Mouse (Mus musculus) MEL (cell line): ENCODE results near the gene Gdi2.
"Not testable (repeated sequence)": the region's sequence is repeated elsewhere in the genome, so short reads cannot be mapped to it uniquely, and the experiment has no call there.

Experiments used
- CHD2 ChIP-seq: IDR thresholded peaks from 2 replicates; pipeline ENCODE4 v1.6.1; 2011; ENCODE audit warnings: low read length, improper control_type of control experiment
- CTCF ChIP-seq, 3 experiments: IDR thresholded peaks in 2 of 3; conservative IDR thresholded peaks in 1 of 3; 2 replicates each; pipeline ENCODE4 v1.5.1; 2011 to 2012; ENCODE audit warnings: low read length in 3 of 3, low read depth in 2 of 3, mild to moderate bottlenecking in 2 of 3, improper control_type of control experiment in 1 of 3, inconsistent platforms in 1 of 3, mixed read lengths in 1 of 3, moderate library complexity in 1 of 3; ENCODE audit not compliant: control insufficient read depth in 1 of 3, insufficient read depth in 1 of 3, poor library complexity in 1 of 3, severe bottlenecking in 1 of 3
- ELF1 ChIP-seq: IDR thresholded peaks from 2 replicates; pipeline ENCODE4 v1.6.1; 2014; ENCODE audit warnings: low read depth, mild to moderate bottlenecking, inconsistent platforms, low read length, improper control_type of control experiment, moderate library complexity
- EP300 ChIP-seq, 2 experiments: IDR thresholded peaks; 2 replicates each; pipeline ENCODE4 v1.6.1; 2011; ENCODE audit warnings: improper control_type of control experiment in 2 of 2, low read length in 2 of 2, low read depth in 1 of 2, mild to moderate bottlenecking in 1 of 2
- GATA1 ChIP-seq: IDR thresholded peaks from 2 replicates; pipeline ENCODE4 v1.6.1; 2011; ENCODE audit warnings: low read depth, low read length, improper control_type of control experiment
- HCFC1 ChIP-seq: IDR thresholded peaks from 2 replicates; pipeline ENCODE4 v1.6.1; 2012; ENCODE audit warnings: low read depth, mild to moderate bottlenecking, inconsistent platforms, low read length, improper control_type of control experiment, moderate library complexity
- KAT2A ChIP-seq: conservative IDR thresholded peaks from 2 replicates; pipeline ENCODE4 v1.6.1; 2012; ENCODE audit warnings: low read depth, low read length, improper control_type of control experiment, inconsistent platforms
- MAFK ChIP-seq: IDR thresholded peaks from 2 replicates; pipeline ENCODE4 v1.6.1; 2011; ENCODE audit warnings: low read depth, mild to moderate bottlenecking, low read length, improper control_type of control experiment, borderline replicate concordance
- MEF2A ChIP-seq: IDR thresholded peaks from 2 replicates; pipeline ENCODE4 v1.6.1; 2014; ENCODE audit warnings: low read depth, mild to moderate bottlenecking, inconsistent platforms, low read length, improper control_type of control experiment; ENCODE audit not compliant: poor library complexity, insufficient replicate concordance, severe bottlenecking; ENCODE audit errors: extremely low read depth
- POLR2A ChIP-seq, 2 experiments: IDR thresholded peaks; 2 replicates each; pipeline ENCODE4 v1.6.1; 2011 to 2012; ENCODE audit warnings: low read length in 2 of 2, mild to moderate bottlenecking in 2 of 2, control low read depth in 1 of 2, improper control_type of control experiment in 1 of 2, low read depth in 1 of 2, moderate library complexity in 1 of 2; ENCODE audit not compliant: control insufficient read depth in 1 of 2, insufficient read depth in 1 of 2, poor library complexity in 1 of 2
- POLR2AphosphoS2 ChIP-seq: IDR thresholded peaks from 2 replicates; pipeline ENCODE4 v1.6.1; 2011; ENCODE audit warnings: low read length, improper control_type of control experiment
- RAD21 ChIP-seq: IDR thresholded peaks from 2 replicates; pipeline ENCODE4 v1.6.1; 2011; ENCODE audit warnings: mild to moderate bottlenecking, low read depth, low read length, improper control_type of control experiment
- ZC3H11A ChIP-seq: IDR thresholded peaks from 2 replicates; pipeline ENCODE4 v1.6.1; 2012; ENCODE audit warnings: low read depth, mild to moderate bottlenecking, inconsistent platforms, low read length, improper control_type of control experiment
- ZKSCAN1 ChIP-seq: IDR thresholded peaks from 2 replicates; pipeline ENCODE4 v1.6.1; 2012; ENCODE audit warnings: low read depth, mild to moderate bottlenecking, inconsistent platforms, low read length, improper control_type of control experiment, moderate library complexity

DNA sequence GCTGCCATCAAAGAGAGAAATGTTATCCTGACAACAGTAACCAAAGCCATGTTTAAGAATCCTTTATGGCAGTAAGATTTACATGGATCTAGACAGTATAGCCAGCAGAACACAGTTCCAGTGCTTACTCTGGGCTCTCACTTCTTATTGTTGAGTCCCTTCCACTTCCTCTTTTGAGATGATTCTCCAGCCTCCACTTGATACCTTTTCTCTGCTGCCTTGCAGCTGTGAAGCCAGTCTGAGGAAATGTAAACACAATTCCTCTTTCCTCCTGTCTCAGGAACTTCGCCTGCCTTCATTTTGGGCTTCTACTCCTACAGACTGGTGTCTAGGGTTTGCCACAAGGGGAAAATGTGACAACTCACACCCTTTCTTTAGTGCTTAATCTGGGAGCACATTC lies 17.9 kb upstream of the Gdi2 start:
- not testable (repeated sequence) for TF ChIP-seq MAFK; POLR2A (IDR thresholded peaks at IDR 0.05; ENCODE audit: control insufficient read depth in 1 of 2, insufficient read depth in 1 of 2, low read depth in 1 of 2, low read length in 2 of 2, poor library complexity in 1 of 2); CTCF (IDR thresholded peaks at IDR 0.05 in 2 of 3, conservative IDR thresholded peaks at IDR 0.05 in 1 of 3; ENCODE audit: control insufficient read depth in 1 of 3, insufficient read depth in 1 of 3, low read depth in 2 of 3, low read length in 3 of 3, poor library complexity in 1 of 3, severe bottlenecking in 1 of 3); CHD2; POLR2AphosphoS2; KAT2A; HCFC1; ELF1; ZC3H11A; ZKSCAN1; GATA1; RAD21; EP300 (IDR thresholded peaks at IDR 0.05; ENCODE audit: low read depth in 1 of 2, low read length in 2 of 2); MEF2A
